Mouse (Mus musculus): ENCODE results near the gene Ptpn22. TPM values are rescaled to one million over a fixed set of nuclear protein-coding genes. Genes with fewer than 3 reads are reported as not detected.
"Not testable (repeated sequence)": the region's sequence is repeated elsewhere in the genome, so short reads cannot be mapped to it uniquely, and the experiment has no call there.

Ptpn22 gene
- polyA plus RNA-seq (2016; fragmentation: Nextera tagmentation; extraction: Ambion mirVana), result 0.31 and 0.32 TPM in 2 replicates

- no peaks in the 10 kb centered on the region for H3K27me3 ChIP-seq
- H3K9ac ChIP-seq (replicated peaks), result no peak within 1 kb of the TSS
- H3K36me3 ChIP-seq, result no peaks in the 10 kb centered on the region
- no peak within 1 kb of the TSS for H3K27ac ChIP-seq
- H3K4me3 ChIP-seq (replicated peaks), result no peak within 1 kb of the TSS
- WGBS, result 79% methylated on average over 12 of the region's 12 CpGs
- no peak within 1 kb of the TSS for H3K4me2 ChIP-seq
- no peak for ATAC-seq (ENCODE audit: insufficient number of reproducible peaks, insufficient read depth, low FRiP score, low TSS enrichment, low read depth)
- no peaks in the 10 kb centered on the region for H3K9me3 ChIP-seq
- H3K4me1 ChIP-seq (replicated peaks), result no peaks in the 10 kb centered on the region
These were observed at the start of gene Ptpn22 for GRCm38 (mm10) chr3:103858881-103859801. Gene Ptpn22 (plus strand): TSS chr3:103859795.

- peak overlapping the region; percentile 80 for H3K4me3 ChIP-seq (replicated peaks)
- peak overlapping the region; percentile 87 for H3K27ac ChIP-seq
- 2% methylated on average over 14 of the region's 14 CpGs for WGBS
- H3K27me3 ChIP-seq, result no peaks in the 10 kb centered on the region
- peak overlapping the region; percentile 88 for H3K9ac ChIP-seq (replicated peaks)
- H3K36me3 ChIP-seq, result peaks cover 43% of the 10 kb centered on the region
- peaks cover 15% of the 10 kb centered on the region for H3K4me1 ChIP-seq (replicated peaks)
- ATAC-seq (ENCODE audit: insufficient number of reproducible peaks, insufficient read depth, low FRiP score, low TSS enrichment, low read depth), result peak; percentile 60
- peak overlapping the region; percentile 78 for H3K4me2 ChIP-seq
- H3K9me3 ChIP-seq, result no peaks in the 10 kb centered on the region
These were observed 49.8 kb upstream of the Ptpn22 start for GRCm38 (mm10) chr3:103809799-103810150.

GRCm38 (mm10) chr3:103810967-103811366, 48.6 kb upstream of the Ptpn22 start:
- Histone ChIP-seq H3K4me1 (replicated peaks) (peaks cover 15% of the 10 kb centered on the region), H3K27ac (no peak overlapping the region), H3K36me3 (peaks cover 47% of the 10 kb centered on the region), H3K4me3 (replicated peaks) (no peak overlapping the region), H3K4me2 (no peak overlapping the region), H3K27me3 (no peaks in the 10 kb centered on the region), H3K9me3 (no peaks in the 10 kb centered on the region), H3K9ac (replicated peaks) (no peak overlapping the region)
- WGBS, result 91% methylated on average over 6 of the region's 6 CpGs
- ATAC-seq (ENCODE audit: insufficient number of reproducible peaks, insufficient read depth, low FRiP score, low TSS enrichment, low read depth), result no peak

- peaks cover 11% of the 10 kb centered on the region for H3K36me3 ChIP-seq
- no peak for ATAC-seq (ENCODE audit: insufficient number of reproducible peaks, insufficient read depth, low FRiP score, low TSS enrichment, low read depth)
- H3K9me3 ChIP-seq, result no peaks in the 10 kb centered on the region
- no peak overlapping the region for H3K4me3 ChIP-seq (replicated peaks)
- no peaks in the 10 kb centered on the region for H3K27me3 ChIP-seq
- no peak overlapping the region for H3K27ac ChIP-seq
- no peak overlapping the region for H3K9ac ChIP-seq (replicated peaks)
- H3K4me2 ChIP-seq, result no peak overlapping the region
- H3K4me1 ChIP-seq (replicated peaks), result no peaks in the 10 kb centered on the region
These were observed 32.0 kb upstream of the Ptpn22 start for GRCm38 (mm10) chr3:103827548-103827947.

- ATAC-seq (ENCODE audit: insufficient number of reproducible peaks, insufficient read depth, low FRiP score, low TSS enrichment, low read depth), result no peak
- no peaks in the 10 kb centered on the region for H3K27me3 ChIP-seq
- H3K9ac ChIP-seq (replicated peaks), result no peak overlapping the region
- no peaks in the 10 kb centered on the region for H3K9me3 ChIP-seq
- no peak overlapping the region for H3K4me2 ChIP-seq
- no peaks in the 10 kb centered on the region for H3K4me1 ChIP-seq (replicated peaks)
- no peaks in the 10 kb centered on the region for H3K36me3 ChIP-seq
- H3K4me3 ChIP-seq (replicated peaks), result no peak overlapping the region
- WGBS, result 86% methylated on average over 3 of the region's 3 CpGs
- H3K27ac ChIP-seq, result no peak overlapping the region
These were observed 30.6 kb upstream of the Ptpn22 start for GRCm38 (mm10) chr3:103829036-103829435.

- H3K4me3 ChIP-seq (replicated peaks); ATAC-seq (ENCODE audit: insufficient number of reproducible peaks, insufficient read depth, low FRiP score, low TSS enrichment, low read depth); H3K4me2 ChIP-seq; H3K27ac ChIP-seq; H3K27me3 ChIP-seq; H3K4me1 ChIP-seq (replicated peaks); H3K36me3 ChIP-seq; H3K9me3 ChIP-seq; H3K9ac ChIP-seq (replicated peaks): not testable (repeated sequence)
- WGBS, result 68% methylated on average over 1 of the region's 1 CpGs
These were observed 28.9 kb upstream of the Ptpn22 start for GRCm38 (mm10) chr3:103830681-103831080.

- Histone ChIP-seq H3K27me3 (no peaks in the 10 kb centered on the region), H3K9me3 (no peaks in the 10 kb centered on the region), H3K9ac (replicated peaks) (no peak overlapping the region), H3K36me3 (no peaks in the 10 kb centered on the region), H3K27ac (no peak overlapping the region), H3K4me2 (no peak overlapping the region), H3K4me1 (replicated peaks) (no peaks in the 10 kb centered on the region), H3K4me3 (replicated peaks) (no peak overlapping the region)
- no peak for ATAC-seq (ENCODE audit: insufficient number of reproducible peaks, insufficient read depth, low FRiP score, low TSS enrichment, low read depth)
- WGBS, result 87% methylated on average over 7 of the region's 7 CpGs
These were observed 28.4 kb upstream of the Ptpn22 start for GRCm38 (mm10) chr3:103831146-103831545.

GRCm38 (mm10) chr3:103832426-103832825, 27.2 kb upstream of the Ptpn22 start, which contains the start of gene Bcl2l15:
Gene Bcl2l15 (plus strand): TSS chr3:103832601.
- Histone ChIP-seq H3K9me3 (no peaks in the 10 kb centered on the region), H3K4me3 (replicated peaks) (no peak within 1 kb of the TSS), H3K9ac (replicated peaks) (no peak within 1 kb of the TSS), H3K27me3 (no peaks in the 10 kb centered on the region), H3K4me1 (replicated peaks) (no peaks in the 10 kb centered on the region), H3K4me2 (no peak within 1 kb of the TSS), H3K36me3 (no peaks in the 10 kb centered on the region), H3K27ac (no peak within 1 kb of the TSS)
- no peak for ATAC-seq (ENCODE audit: insufficient number of reproducible peaks, insufficient read depth, low FRiP score, low TSS enrichment, low read depth)

GRCm38 (mm10) chr3:103834001-103834400, 25.6 kb upstream of the Ptpn22 start:
- no peak for ATAC-seq (ENCODE audit: insufficient number of reproducible peaks, insufficient read depth, low FRiP score, low TSS enrichment, low read depth)

GRCm38 (mm10) chr3:103835272-103835950, 24.2 kb upstream of the Ptpn22 start:
- H3K9ac ChIP-seq (replicated peaks), result no peak overlapping the region
- no peaks in the 10 kb centered on the region for H3K36me3 ChIP-seq
- H3K27ac ChIP-seq, result no peak overlapping the region
- 75% methylated on average over 6 of the region's 6 CpGs for WGBS
- no peak overlapping the region for H3K4me2 ChIP-seq
- H3K9me3 ChIP-seq, result no peaks in the 10 kb centered on the region
- no peak overlapping the region for H3K4me3 ChIP-seq (replicated peaks)
- no peak for ATAC-seq (ENCODE audit: insufficient number of reproducible peaks, insufficient read depth, low FRiP score, low TSS enrichment, low read depth)
- H3K4me1 ChIP-seq (replicated peaks), result no peaks in the 10 kb centered on the region
- H3K27me3 ChIP-seq, result no peaks in the 10 kb centered on the region

More at GRCm38 (mm10) chr3:103834001-103834400, 25.6 kb upstream of the Ptpn22 start:
- Histone ChIP-seq H3K4me1 (replicated peaks) (no peaks in the 10 kb centered on the region), H3K4me2 (no peak overlapping the region), H3K27ac (no peak overlapping the region), H3K9me3 (no peaks in the 10 kb centered on the region), H3K36me3 (no peaks in the 10 kb centered on the region), H3K9ac (replicated peaks) (no peak overlapping the region), H3K27me3 (no peaks in the 10 kb centered on the region), H3K4me3 (replicated peaks) (no peak overlapping the region)
- 86% methylated on average over 2 of the region's 2 CpGs for WGBS

- H3K27ac ChIP-seq, result no peak overlapping the region
- no peaks in the 10 kb centered on the region for H3K27me3 ChIP-seq
- 76% methylated on average over 10 of the region's 10 CpGs for WGBS
- H3K4me1 ChIP-seq (replicated peaks), result no peaks in the 10 kb centered on the region
- no peaks in the 10 kb centered on the region for H3K9me3 ChIP-seq
- no peak for ATAC-seq (ENCODE audit: insufficient number of reproducible peaks, insufficient read depth, low FRiP score, low TSS enrichment, low read depth)
- H3K36me3 ChIP-seq, result no peaks in the 10 kb centered on the region
- H3K4me2 ChIP-seq, result no peak overlapping the region
- no peak overlapping the region for H3K4me3 ChIP-seq (replicated peaks)
- no peak overlapping the region for H3K9ac ChIP-seq (replicated peaks)
These were observed 23.7 kb upstream of the Ptpn22 start for GRCm38 (mm10) chr3:103835951-103836310.
